Mouse (Mus musculus) megakaryocyte, adult 5-6 weeks (primary cell): ENCODE measurements around the gene Ccdc51. TPM values are rescaled to one million over a fixed set of nuclear protein-coding genes. Genes with fewer than 3 reads are reported as not detected.

Experiments
- ATAC-seq: 2 replicates; pipeline ENCODE4 v1.8.0; 2016; ENCODE audit warnings: mild to moderate bottlenecking, inconsistent platforms; ENCODE audit not compliant: poor library complexity, severe bottlenecking
- total RNA-seq, 2 experiments: library from RNA; stranded (forward) in 1 of 2; stranded (reverse) in 1 of 2; fragments of 153-499, 151-499 nt in 1 of 2; fragments of 221-1000, 200-1000 nt in 1 of 2; gene quantifications; 2 replicates each; pipeline versions ENCODE4 v1.2.3 to v1.2.4; 2015 to 2017

The Ccdc51 gene
- total RNA-seq (2015): 4.7 and 6.0 TPM in 2 replicates
- total RNA-seq (2017): 6.7 and 11.0 TPM in 2 replicates

- ATAC-seq: peak; percentile 99
Observed at GRCm38 (mm10) chr9:109082124-109082800, at the start of gene Ccdc51, which contains the start of gene Tma7. Gene Ccdc51 (plus strand): TSS chr9:109082493. Gene Tma7 (minus strand): TSS chr9:109082587.

- peak; percentile 99 for ATAC-seq
Observed at GRCm38 (mm10) chr9:109038086-109038895, 44.0 kb upstream of the Ccdc51 start, which contains the start of gene Shisa5. Gene Shisa5 (plus strand): TSS chr9:109038565.

GRCm38 (mm10) chr9:109038901-109039364 is 43.4 kb upstream of the Ccdc51 start:
- ATAC-seq: peak; percentile 53

- no peak for ATAC-seq
Observed at GRCm38 (mm10) chr9:109039681-109040080, 42.6 kb upstream of the Ccdc51 start.

- no peak for ATAC-seq
Observed at GRCm38 (mm10) chr9:109040216-109040615, 42.1 kb upstream of the Ccdc51 start.

- no peak for ATAC-seq
Observed at GRCm38 (mm10) chr9:109040906-109041305, 41.4 kb upstream of the Ccdc51 start.

- no peak for ATAC-seq
Observed at GRCm38 (mm10) chr9:109041351-109041750, 40.9 kb upstream of the Ccdc51 start.

GRCm38 (mm10) chr9:109046306-109046705 is 36.0 kb upstream of the Ccdc51 start:
- peak; percentile 97 for ATAC-seq

GRCm38 (mm10) chr9:109049316-109049715 is 33.0 kb upstream of the Ccdc51 start:
- no peak for ATAC-seq

- no peak for ATAC-seq
Observed at GRCm38 (mm10) chr9:109049996-109050673, 32.2 kb upstream of the Ccdc51 start.

GRCm38 (mm10) chr9:109050674-109050997 is 31.7 kb upstream of the Ccdc51 start:
- no peak for ATAC-seq

GRCm38 (mm10) chr9:109051011-109051501 is 31.2 kb upstream of the Ccdc51 start:
- ATAC-seq: no peak

GRCm38 (mm10) chr9:109051651-109052489 is 30.4 kb upstream of the Ccdc51 start:
- ATAC-seq: peak; percentile 32

GRCm38 (mm10) chr9:109052490-109053260 is 29.6 kb upstream of the Ccdc51 start:
- no peak for ATAC-seq

- no peak for ATAC-seq
Observed at GRCm38 (mm10) chr9:109053366-109053765, 28.9 kb upstream of the Ccdc51 start.

GRCm38 (mm10) chr9:109053851-109054250 is 28.4 kb upstream of the Ccdc51 start:
- ATAC-seq: no peak

- ATAC-seq: peak; percentile 47
Observed at GRCm38 (mm10) chr9:109054712-109055111, 27.6 kb upstream of the Ccdc51 start.

- no peak for ATAC-seq
Observed at GRCm38 (mm10) chr9:109055271-109056030, 26.8 kb upstream of the Ccdc51 start.
